Mouse (Mus musculus) C2C12 (cell line): ENCODE measurements at regions not wholly inside any gene's neighbourhood (a gene's known extent, or its start where the extent isn't known, plus 50 kb on each side); places are given as distances from the start of the nearest gene placed in this dataset.
"Not testable (repeated sequence)": the region's sequence is repeated elsewhere in the genome, so short reads cannot be mapped to it uniquely, and the experiment has no call there.

Experiments used
- CEBPB ChIP-seq: IDR thresholded peaks from one replicate; pipeline ENCODE4 v1.6.1; 2011; ENCODE audit warnings: low read depth, mild to moderate bottlenecking, control low read depth, moderate library complexity
- CTCF ChIP-seq: IDR thresholded peaks from one replicate; pipeline ENCODE4 v1.5.1; 2011; ENCODE audit not compliant: control insufficient read depth, insufficient read depth, insufficient read length
- FOSL1 ChIP-seq: IDR thresholded peaks from one replicate; pipeline ENCODE4 v1.8.0; 2011; ENCODE audit warnings: mild to moderate bottlenecking, low read length; ENCODE audit not compliant: poor library complexity, insufficient read depth, severe bottlenecking
- MAX ChIP-seq: IDR thresholded peaks from one replicate; pipeline ENCODE4 v1.6.1; 2011; ENCODE audit warnings: mild to moderate bottlenecking, control low read depth
- MYOD1 ChIP-seq: IDR thresholded peaks from one replicate; pipeline ENCODE4 v1.6.1; 2011; ENCODE audit warnings: low read depth; ENCODE audit not compliant: control insufficient read depth, insufficient read length
- USF1 ChIP-seq: IDR thresholded peaks from one replicate; pipeline ENCODE4 v1.6.1; 2011; ENCODE audit warnings: low read depth, mild to moderate bottlenecking, control low read depth, moderate library complexity

DNA sequence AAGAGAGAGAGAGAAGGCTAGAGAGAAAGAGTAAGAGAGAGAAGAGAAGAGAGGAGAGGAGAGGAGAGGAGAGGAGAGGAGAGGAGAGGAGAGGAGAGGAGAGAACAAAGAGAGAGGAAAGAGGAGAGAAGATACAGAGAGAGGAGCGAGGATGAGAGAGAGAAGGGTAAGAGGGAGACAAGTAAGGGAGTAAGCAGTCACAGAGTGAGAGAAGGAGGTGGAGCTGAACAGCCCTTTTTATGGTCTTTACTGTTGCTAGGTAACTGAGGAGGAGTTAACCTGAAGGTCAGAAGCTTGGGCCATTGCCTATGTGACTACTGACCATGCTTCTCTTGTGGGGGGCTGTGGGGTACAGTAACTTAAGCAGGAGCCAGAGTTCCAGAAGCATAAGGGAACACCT lies 430.2 kb downstream of the 1190002N15Rik start:
- not testable (repeated sequence) for TF ChIP-seq CTCF, MYOD1, USF1, FOSL1, MAX, CEBPB
